Mouse (Mus musculus) adipocyte (in vitro differentiated cells): Measurements from ENCODE around the gene Tbc1d8.
A peak's percentile ranks its signal among the peaks of the same experiment; 100 is the strongest.

Experiments
- DNase-seq: peaks from one replicate; pipeline ENCODE4 v3.0.0-alpha.2; 2016; ENCODE audit warnings: low spot score

The Tbc1d8 gene

DNA sequence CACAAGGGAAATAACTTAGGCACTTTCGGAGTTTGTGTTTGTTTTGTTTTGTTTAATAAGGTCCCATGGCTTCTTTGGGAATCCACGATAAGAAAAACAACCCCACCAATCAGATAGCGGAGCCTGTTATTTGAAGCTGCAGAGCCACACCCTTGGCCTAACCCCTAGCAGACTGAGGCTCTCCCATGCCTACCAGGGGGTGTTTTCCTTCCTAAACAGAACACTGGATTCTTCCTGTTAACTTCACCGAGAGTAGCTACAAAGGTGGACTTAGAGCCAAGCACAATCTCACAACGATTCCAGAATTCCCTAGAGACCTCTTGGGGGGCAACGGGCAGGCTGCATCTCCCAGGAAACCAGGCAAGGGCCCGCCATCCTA lies 116.1 kb downstream of the Tbc1d8 start:
- DNase-seq, result no peak

DNA sequence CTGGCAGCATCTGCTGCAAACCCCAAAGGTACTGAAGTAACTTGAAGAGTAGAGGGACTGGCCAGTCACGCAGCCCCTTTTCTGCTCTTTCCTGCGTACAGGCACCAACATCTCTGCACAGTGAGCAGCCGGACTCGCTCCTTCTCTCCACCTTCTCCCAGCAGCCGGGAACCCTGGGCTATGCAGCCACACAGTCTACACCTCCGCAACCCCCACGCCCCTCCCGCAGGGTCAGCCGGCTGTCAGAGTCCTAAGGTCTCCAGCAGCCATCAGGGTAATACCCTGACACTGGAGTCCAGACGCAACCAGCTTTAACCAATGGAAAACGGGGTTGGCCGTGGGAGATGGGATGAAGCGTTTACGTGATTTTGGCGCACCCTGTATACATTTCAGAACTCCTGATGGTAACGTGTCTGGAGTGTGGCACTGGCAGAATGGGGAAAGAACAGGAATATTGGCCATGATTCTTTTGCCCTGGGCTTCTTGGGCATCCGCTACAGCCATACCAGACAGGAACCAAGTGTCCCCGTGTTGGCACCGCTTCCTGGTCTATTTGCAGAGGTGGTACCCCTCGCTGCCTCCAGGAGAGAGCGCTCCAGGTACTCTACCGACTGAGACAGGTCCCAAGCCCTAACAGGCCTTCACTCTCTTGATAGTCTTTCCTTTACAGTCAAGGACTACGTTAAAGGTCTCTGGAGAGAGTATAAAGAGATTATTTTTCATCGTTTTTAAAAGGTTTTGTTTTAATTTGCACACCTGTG lies 116.6 kb downstream of the Tbc1d8 start:
- no peak for DNase-seq

DNA sequence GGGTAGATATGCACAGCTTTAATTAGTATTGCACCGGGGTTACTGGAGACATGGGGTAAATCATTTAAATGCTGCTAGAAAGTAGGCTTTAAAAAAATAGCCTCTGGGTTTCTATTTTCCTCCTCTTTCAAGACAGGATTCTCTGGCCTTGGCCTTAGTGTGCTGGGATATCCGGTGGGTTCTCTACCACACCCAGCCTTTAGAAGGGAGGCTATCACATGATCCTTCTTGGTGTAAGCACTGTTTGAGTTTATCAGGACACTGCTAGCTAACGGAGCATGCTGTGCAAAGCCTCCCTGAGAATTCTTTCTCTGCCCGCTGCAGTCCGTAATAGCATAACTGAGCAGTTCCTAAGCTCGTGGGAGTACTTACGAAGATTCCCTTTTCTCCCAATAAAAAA lies 129.1 kb downstream of the Tbc1d8 start:
- DNase-seq, result no peak

DNA sequence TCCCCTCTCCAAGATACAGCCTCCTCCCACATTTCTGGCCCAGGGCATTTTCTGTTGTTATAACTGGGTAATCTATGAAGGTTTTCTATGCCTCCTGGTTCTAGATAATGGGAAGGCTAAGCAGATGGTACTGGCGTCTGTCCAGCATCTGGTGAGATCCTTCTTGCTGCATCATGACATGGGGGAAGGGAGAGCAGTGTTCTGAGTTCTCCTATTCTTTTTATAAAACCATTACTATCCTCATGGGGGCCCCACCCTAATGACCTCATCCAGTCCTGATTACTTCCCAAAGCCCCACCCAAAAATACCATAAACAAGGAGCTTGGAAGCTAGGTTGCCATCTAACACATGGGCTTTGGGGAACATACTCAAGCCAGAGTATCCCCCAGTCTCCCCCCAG lies 129.6 kb downstream of the Tbc1d8 start:
- DNase-seq, result no peak

DNA sequence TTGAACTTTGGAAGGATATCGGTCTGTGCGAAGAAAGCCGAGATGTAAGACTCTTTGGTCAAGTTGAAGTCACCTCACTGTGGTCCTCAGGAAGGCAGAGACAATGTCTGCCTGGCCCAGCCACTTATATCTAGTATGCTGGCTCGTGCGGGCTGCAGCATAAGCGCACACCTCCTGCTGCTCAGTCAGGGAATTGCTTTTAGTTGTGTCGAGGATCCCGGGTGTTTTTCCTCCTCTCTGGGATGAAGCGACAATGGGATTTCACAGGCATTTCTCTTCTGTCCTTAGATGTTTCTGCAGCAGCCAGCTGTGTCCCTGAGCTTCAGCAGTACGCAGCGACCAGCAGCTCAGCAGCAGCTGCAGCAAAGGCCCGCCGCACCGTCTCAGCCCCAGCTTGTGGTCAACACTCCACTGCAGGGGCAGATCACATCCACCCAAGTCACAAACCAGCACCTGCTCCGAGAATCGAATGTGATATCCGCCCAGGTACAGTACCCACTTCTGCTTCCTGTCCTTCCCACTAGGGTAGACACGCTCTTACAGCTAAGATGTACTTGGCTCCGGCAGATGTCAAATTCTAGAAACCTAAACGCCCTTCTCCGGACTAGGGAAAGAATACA lies 133.5 kb downstream of the Tbc1d8 start:
- DNase-seq, result no peak

DNA sequence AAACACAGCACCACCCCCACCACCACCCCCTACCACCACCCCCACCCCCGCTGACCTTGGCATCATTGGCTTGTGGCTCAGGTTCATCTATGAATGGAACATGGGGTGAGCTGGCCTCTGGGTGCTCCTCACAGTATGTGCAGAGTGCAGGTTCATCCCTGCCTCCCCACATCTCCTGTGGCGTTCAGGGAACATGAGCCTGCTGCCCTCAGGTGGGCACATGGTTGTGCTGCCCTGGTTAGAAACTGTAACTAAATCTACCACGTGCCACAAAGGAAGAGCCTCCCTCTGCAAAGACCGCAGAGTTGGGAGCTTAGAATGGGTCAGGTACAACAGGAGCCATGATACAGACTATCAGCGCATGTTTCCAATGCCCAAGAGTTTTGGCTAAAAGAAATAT lies 135.3 kb downstream of the Tbc1d8 start:
- DNase-seq, result no peak

DNA sequence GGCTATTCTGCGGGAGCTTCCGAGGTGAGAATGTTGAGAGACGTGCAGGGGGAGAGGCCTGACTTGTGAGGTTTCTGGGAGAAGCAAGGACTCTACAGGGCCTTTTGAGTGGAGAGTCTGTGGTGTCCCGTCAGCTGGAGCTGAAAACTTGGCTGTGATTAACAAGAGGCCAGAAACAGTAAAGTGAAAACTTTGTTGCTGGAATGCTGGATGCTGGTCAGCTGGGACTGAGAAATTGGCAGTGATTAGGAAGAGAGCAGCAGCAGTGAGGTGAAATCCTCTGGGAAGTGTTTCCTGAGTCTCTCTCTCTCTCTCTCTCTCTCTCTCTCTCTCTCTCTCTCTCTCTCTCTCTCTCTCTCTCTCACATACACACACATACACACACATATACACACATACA lies 136.7 kb downstream of the Tbc1d8 start:
- peak; percentile 49 for DNase-seq

DNA sequence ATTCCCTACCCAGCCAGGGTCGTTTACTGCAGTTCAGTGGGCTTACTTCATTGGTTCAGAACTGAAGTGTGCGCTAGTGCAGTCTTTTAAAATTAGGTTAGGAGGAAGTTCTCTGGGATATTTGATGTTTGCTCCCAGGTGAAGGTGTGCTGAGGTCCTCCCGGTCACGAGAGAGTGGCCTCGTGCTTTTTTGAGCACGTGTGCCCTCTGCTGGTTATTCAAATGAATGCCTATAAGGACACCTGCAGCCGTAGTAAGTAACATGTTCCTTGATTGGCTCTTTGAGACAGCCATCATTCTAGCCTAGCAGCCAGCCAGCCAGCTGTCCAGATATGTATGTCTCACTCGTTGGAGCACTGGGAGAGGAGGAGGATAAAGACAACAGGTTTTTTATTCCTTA lies 137.9 kb downstream of the Tbc1d8 start:
- DNase-seq, result peak; percentile 76

DNA sequence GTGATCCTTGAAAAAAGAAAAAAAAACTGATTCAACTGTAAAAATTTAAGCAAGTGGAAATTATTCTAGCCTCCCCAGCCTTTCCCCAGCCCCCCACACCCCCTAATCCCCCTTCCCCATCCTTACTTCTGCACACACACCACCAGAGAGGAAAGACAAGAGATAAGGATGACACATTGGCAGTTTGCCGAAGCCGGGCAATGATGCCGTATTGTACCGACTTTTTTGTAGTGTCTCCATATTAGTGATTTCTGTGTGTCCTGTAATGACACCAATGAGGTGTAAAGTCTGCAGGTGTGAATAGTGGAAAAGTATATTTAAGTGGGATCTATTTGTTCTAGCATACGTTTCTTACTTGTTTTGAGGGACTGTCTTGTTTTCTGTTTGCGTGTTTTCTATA lies 138.4 kb downstream of the Tbc1d8 start:
- no peak for DNase-seq

DNA sequence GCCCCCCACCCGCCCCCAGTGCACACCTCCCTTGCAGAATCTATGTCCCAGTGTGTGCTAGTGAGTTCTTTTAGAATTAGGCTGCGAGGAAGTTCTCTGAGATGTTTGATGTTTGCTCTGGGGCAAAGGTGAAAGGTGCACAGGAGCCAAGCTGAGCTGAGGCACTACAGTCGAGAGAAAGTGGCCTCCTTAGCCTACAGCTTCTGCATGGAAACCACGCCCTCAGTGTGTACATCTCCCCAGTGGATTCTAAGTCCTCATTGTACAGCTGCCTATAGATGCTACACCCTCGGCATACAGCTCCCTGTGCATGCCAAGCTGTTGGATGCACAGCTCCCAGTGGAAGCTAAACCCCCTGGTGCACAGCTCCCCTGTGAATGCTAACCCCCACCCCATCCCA lies 139.1 kb downstream of the Tbc1d8 start:
- DNase-seq, result no peak

DNA sequence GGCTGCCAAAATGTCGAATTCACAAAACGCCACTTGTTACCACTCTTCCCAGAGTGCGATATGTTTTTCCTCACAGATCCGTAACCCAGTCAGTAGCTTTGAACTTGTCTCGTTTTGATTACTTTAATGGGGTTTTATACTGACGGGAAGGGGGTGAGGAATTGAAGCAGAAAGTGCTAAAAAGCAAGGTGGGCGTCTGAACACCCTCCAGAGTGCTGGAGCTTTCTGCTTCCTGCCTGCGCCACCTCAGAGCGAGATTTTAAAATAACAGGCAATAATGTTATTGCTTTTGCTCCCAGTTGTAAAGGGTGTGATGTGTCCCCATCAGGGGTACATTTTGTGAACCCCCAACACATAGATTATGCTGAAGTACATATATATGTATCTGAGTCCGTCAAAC lies 139.7 kb downstream of the Tbc1d8 start:
- no peak for DNase-seq

DNA sequence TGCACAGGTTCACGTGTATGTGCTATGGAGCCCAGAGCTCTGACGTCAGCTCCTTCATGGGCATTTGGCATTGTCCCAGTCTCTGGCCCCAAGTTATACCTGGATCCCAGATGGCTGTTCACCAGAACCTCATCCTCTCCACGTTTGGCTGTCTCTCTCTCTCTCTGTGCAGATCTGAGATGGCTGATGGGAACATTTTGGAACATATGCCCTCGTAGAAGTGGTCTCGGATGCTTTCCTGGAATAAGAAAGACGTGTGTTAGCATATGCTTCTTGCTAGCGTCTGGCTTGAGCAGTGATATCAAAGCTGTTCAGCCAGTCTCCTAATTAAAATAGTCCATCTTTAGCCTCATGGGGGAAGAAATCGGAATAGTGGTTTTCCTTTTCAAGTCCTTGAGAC lies 141.8 kb downstream of the Tbc1d8 start:
- DNase-seq, result no peak

DNA sequence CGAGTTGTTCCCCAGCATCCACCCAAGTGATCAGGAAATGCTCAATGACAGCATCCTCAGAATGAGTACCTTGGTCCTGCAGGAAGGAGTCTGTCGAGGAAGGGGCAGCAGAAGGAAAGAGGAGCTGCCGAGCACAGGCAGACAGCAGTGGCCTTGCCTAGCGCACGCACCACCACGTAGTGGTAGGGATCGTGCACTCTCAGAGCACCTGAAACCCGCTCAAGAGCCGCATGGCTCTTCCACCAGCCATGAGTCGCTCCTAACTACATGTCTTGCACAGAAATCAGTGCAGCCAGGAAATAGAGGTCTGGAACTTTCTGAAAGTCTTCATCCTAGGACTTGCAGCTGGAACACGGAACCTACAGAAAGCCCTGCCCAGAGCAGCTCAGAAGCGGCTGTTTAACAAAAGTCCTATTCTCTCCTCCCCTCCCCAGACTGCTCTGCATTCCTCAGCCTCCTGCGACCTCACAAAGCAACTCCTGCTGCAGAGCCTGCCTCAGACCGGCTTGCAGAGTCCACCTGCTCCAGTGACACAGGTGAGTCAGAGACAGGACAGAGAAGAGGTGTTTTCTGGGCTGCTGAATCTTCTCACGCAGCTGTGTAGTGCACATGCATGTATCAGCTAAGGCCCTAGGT lies 142.9 kb downstream of the Tbc1d8 start:
- no peak for DNase-seq

DNA sequence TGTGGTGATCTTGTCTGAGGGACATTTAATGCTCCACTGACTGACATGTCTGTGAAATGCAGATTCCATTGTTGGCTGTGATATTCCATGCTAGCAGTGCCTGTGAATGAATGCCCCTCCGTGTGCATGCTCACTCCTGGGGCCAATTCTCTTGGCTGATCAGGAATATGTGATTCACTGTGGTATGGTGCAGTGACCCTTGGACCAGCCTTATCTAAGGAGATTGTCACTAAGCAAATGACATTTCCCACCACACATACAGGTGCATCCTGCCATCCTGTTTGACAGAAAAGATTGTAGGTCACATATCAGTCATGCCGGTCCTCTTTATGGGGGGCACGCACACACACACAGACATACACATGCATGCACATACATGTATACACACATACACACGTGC lies 146.1 kb downstream of the Tbc1d8 start:
- no peak for DNase-seq

DNA sequence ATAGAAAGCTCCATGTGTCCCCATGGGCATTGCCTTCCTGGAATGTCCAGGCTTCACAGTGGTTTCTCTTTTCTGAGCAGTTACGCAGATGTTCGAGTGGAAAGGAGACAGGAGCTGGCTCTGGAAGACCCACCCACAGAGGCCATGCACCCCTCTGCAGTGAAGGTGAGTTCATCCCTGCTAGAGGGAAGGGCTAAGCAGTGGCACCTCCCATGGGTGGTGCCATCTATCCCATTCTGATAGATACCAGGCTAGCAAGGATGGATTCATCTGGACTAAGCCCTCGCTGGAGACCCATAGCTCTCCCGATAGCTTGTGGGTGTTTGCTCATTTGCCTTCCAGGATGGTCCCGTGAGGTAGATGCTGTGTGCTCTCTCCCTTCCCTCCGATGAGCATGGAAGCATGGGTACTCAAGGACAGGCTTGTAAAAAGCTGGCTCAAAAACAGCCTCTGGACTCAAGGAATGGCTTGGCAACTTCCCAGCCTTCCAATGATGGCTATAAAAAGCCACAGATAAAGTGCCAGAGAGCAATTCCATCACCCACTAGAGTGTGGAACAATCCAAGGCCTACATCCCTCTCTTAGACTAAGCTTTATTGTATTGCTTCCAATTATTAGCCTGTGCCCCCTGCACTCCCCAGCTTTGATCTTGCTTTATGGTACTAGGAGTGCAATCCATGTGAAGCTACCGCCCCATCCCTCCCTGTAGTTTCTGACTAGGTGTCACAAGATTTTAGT lies 147.5 kb downstream of the Tbc1d8 start:
- peak; percentile 60 for DNase-seq

DNA sequence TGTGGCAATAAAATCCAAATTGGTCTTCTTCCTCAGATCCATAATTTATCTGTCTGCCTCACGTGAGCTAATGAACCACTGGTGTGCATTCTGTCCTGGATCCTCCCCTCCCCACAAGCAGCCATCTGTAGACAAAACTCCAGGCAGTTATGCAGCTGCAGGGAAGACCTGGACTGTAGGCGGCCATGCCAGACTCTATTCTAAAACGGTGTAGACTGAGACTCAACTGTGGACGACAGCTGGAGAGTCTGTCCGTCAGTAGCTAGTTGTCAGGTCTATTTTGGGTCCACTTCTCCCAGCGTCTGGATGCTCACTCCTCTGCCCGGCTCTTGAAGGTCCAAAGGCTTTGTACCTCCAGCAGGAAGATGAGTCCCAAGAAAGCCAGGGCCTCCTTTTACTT lies 151.0 kb downstream of the Tbc1d8 start:
- DNase-seq, result no peak

DNA sequence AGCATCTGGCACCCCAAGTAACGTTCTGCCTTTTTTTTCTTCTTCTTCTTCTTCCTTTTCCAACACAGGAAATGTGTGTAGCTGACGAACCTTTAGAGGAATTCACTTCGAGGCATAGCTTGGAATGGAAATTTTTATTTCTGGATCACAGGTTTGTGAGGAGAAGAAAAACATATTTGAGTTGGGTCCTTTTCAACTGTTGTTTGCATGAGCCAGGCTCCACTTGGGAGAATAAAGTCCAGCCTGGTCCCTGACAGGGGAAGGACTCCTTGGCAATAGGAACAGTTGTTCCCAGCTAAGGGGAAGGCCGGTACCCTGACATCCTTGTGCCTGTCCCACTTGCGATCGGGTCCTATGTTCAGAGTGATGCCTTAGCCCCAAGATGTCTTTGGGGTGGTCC lies 153.3 kb downstream of the Tbc1d8 start:
- DNase-seq, result no peak

DNA sequence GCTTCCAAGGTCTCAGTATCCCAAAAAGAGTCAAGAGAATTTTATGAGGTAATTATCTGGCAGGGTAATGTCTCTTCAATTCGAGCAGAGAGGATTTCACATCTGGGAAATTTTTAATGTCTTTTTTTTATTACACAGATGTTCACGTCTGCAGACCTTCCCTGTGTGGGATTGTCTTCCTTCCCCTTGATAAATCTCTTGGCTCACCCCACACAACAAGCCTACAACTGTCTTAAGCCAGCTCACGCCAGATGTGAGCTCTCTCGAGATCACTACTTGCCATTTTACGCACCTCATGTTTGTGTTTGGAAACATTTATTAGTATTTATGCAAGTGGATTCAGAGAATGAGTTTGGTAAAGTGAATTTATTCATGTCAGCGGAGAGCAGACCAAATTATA lies 156.6 kb downstream of the Tbc1d8 start:
- DNase-seq, result no peak
